Mouse (Mus musculus) stomach, postnatal 0 days (tissue): ENCODE measurements at regions not wholly inside any gene's neighbourhood (a gene's known extent, or its start where the extent isn't known, plus 50 kb on each side); places are given as distances from the start of the nearest gene placed in this dataset.

ENCODE experiments used
- CTCF ChIP-seq: IDR thresholded peaks from 2 replicates; pipeline ENCODE4 v1.5.1; 2016; ENCODE audit warnings: antibody characterized with exemption, low read depth, mild to moderate bottlenecking, moderate library complexity
- EP300 ChIP-seq: optimal IDR thresholded peaks from 2 replicates; pipeline ENCODE3; 2016; ENCODE audit warnings: antibody characterized with exemption

GRCm38 (mm10) chr10:111782195-111782810, 190.2 kb upstream of the Krr1 start:
- no peak for TF ChIP-seq EP300
- no peak for TF ChIP-seq CTCF
